Mouse (Mus musculus): ENCODE data around the gene Rbl1. TPM values are rescaled to one million over a fixed set of nuclear protein-coding genes. Genes with fewer than 3 reads are reported as not detected.
"Not testable (repeated sequence)": the region's sequence is repeated elsewhere in the genome, so short reads cannot be mapped to it uniquely, and the experiment has no call there.

Gene Rbl1
- polyA plus RNA-seq (2015; fragmentation: Nextera tagmentation; extraction: Ambion mirVana): 30.9 and 32.0 TPM in 2 replicates

- peak; percentile 89 for ATAC-seq (ENCODE audit: borderline replicate concordance, extremely low read depth, low FRiP score, low TSS enrichment)
- Histone ChIP-seq H3K36me3 (0 out of 2 replicates have a peak, but pooled peaks cover 4% of the 10 kb centered on the region), H3K4me2 (peak within 1 kb of the TSS; percentile 79), H3K4me1 (peaks cover 19% of the 10 kb centered on the region), H3K27me3 (no peaks in the 10 kb centered on the region), H3K4me3 (peak within 1 kb of the TSS; percentile 67), H3K9ac (peak within 1 kb of the TSS; percentile 89), H3K9me3 (no peaks in the 10 kb centered on the region), H3K27ac (peak within 1 kb of the TSS; percentile 98)
- WGBS: under 1% methylated on average over 72 of the region's 73 CpGs
These were observed at the start of gene Rbl1 for GRCm38 (mm10) chr2:157204366-157205218. Gene Rbl1, minus strand, starts transcription at chr2:157204534.

DNA sequence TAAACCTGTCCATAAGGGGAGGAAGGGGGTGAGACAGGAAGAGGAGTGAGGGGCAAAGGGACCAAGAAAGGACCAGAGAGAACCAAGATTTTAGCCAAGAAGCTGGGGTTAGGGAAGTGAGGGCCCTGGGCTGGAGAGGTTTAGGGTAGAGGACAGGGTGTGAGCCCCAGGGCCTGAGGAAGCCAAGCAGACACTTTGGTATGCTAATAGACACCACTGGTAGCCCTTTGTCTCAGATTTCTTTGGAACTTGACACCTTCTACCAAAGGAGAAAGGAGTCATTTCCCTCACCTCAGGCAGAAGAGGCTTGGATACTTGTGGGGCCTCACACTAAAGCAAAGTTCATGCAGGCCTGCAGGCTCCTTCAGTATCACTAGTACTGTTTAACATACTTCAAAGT lies 43.8 kb upstream of the Rbl1 start:
- no peaks in the 10 kb centered on the region for H3K4me1 ChIP-seq
- no peak for ATAC-seq (ENCODE audit: borderline replicate concordance, extremely low read depth, low FRiP score, low TSS enrichment)
- no peak overlapping the region for H3K9ac ChIP-seq

GRCm38 (mm10) chr2:157245603-157246002 lies 41.3 kb upstream of the Rbl1 start:
- no peak for ATAC-seq (ENCODE audit: borderline replicate concordance, extremely low read depth, low FRiP score, low TSS enrichment)
- Histone ChIP-seq H3K36me3 (no peaks in the 10 kb centered on the region), H3K9me3 (no peaks in the 10 kb centered on the region), H3K27me3 (no peaks in the 10 kb centered on the region), H3K4me1 (no peaks in the 10 kb centered on the region), H3K9ac (no peak overlapping the region), H3K4me2 (no peak overlapping the region), H3K4me3 (no peak overlapping the region), H3K27ac (no peak overlapping the region)
- 74% methylated on average over 2 of the region's 2 CpGs for WGBS

More for the DNA sequence above, 43.8 kb upstream of the Rbl1 start:
- Histone ChIP-seq H3K27me3 (no peaks in the 10 kb centered on the region), H3K4me3 (no peak overlapping the region), H3K36me3 (no peaks in the 10 kb centered on the region), H3K9me3 (no peaks in the 10 kb centered on the region), H3K4me2 (no peak overlapping the region), H3K27ac (no peak overlapping the region)

GRCm38 (mm10) chr2:157245001-157245400 lies 40.7 kb upstream of the Rbl1 start:
- WGBS: 25% methylated on average over 5 of the region's 5 CpGs
- no peaks in the 10 kb centered on the region for H3K36me3 ChIP-seq
- H3K4me3 ChIP-seq: no peak overlapping the region
- no peak overlapping the region for H3K4me2 ChIP-seq
- H3K27me3 ChIP-seq: no peaks in the 10 kb centered on the region
- no peak for ATAC-seq (ENCODE audit: borderline replicate concordance, extremely low read depth, low FRiP score, low TSS enrichment)
- no peak overlapping the region for H3K27ac ChIP-seq
- no peak overlapping the region for H3K9ac ChIP-seq
- no peaks in the 10 kb centered on the region for H3K4me1 ChIP-seq
- H3K9me3 ChIP-seq: no peaks in the 10 kb centered on the region

GRCm38 (mm10) chr2:157235946-157236345 lies 31.6 kb upstream of the Rbl1 start:
- H3K4me2 ChIP-seq: no peak overlapping the region
- no peak overlapping the region for H3K27ac ChIP-seq
- H3K4me1 ChIP-seq: no peaks in the 10 kb centered on the region
- no peak overlapping the region for H3K4me3 ChIP-seq
- WGBS: 93% methylated on average over 8 of the region's 8 CpGs
- no peaks in the 10 kb centered on the region for H3K36me3 ChIP-seq
- no peaks in the 10 kb centered on the region for H3K9me3 ChIP-seq
- H3K9ac ChIP-seq: no peak overlapping the region
- H3K27me3 ChIP-seq: no peaks in the 10 kb centered on the region
- ATAC-seq (ENCODE audit: borderline replicate concordance, extremely low read depth, low FRiP score, low TSS enrichment): no peak

DNA sequence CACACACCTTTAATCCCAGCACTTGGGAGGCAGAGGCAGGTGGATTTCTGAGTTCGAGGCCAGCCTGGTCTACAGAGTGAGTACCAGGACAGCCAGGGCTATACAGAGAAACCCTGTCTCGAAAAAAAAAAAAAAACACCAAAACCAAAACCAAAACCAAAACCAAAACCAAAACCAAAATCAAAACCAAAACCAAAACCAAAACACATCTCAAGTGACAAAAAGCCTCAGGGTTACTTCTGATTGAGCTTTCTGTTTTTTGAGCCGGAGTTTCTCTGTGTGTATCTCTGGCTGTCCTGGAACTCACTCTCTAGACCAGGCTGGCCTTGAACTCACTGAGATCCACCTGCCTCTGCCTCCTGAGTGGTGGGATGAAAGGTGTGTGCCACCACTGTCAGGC lies 17.6 kb upstream of the Rbl1 start:
- not testable (repeated sequence) for H3K4me1 ChIP-seq; H3K9me3 ChIP-seq; H3K27ac ChIP-seq; H3K9ac ChIP-seq; H3K27me3 ChIP-seq; H3K4me2 ChIP-seq; ATAC-seq (ENCODE audit: borderline replicate concordance, extremely low read depth, low FRiP score, low TSS enrichment); H3K4me3 ChIP-seq; H3K36me3 ChIP-seq
- 76% methylated on average over 3 of the region's 3 CpGs for WGBS

GRCm38 (mm10) chr2:157220108-157220507 lies 15.8 kb upstream of the Rbl1 start:
- Histone ChIP-seq H3K9ac (no peak overlapping the region), H3K27me3 (no peaks in the 10 kb centered on the region), H3K4me3 (no peak overlapping the region), H3K27ac (no peak overlapping the region), H3K4me2 (no peak overlapping the region), H3K9me3 (no peaks in the 10 kb centered on the region), H3K4me1 (no peaks in the 10 kb centered on the region), H3K36me3 (no peaks in the 10 kb centered on the region)
- no peak for ATAC-seq (ENCODE audit: borderline replicate concordance, extremely low read depth, low FRiP score, low TSS enrichment)
- 75% methylated on average over 6 of the region's 6 CpGs for WGBS

DNA sequence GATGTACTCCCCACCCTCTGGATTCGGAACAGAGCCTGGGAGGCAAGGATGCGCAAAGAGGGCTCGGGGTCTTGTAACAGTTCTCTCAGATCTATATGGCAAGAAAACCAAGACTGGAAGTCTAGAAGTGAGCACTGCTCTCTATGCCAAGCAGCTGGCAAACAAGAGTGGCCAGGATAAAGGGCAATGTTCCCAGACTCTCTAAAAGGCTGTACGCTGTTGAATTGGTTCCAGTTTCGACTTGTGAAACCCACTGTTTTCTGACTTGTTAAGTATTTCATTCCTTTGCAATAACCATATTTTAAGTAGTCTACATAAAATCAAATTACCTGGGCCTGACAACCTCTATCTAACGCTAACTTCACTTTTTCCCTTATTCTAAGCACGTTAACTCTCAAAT lies 7.4 kb upstream of the Rbl1 start:
- Histone ChIP-seq H3K4me2 (no peak overlapping the region), H3K4me3 (no peak overlapping the region), H3K9me3 (no peaks in the 10 kb centered on the region), H3K4me1 (no peaks in the 10 kb centered on the region), H3K36me3 (no peaks in the 10 kb centered on the region), H3K9ac (no peak overlapping the region), H3K27me3 (no peaks in the 10 kb centered on the region), H3K27ac (no peak overlapping the region)
- WGBS: 93% methylated on average over 7 of the region's 7 CpGs
- no peak for ATAC-seq (ENCODE audit: borderline replicate concordance, extremely low read depth, low FRiP score, low TSS enrichment)

DNA sequence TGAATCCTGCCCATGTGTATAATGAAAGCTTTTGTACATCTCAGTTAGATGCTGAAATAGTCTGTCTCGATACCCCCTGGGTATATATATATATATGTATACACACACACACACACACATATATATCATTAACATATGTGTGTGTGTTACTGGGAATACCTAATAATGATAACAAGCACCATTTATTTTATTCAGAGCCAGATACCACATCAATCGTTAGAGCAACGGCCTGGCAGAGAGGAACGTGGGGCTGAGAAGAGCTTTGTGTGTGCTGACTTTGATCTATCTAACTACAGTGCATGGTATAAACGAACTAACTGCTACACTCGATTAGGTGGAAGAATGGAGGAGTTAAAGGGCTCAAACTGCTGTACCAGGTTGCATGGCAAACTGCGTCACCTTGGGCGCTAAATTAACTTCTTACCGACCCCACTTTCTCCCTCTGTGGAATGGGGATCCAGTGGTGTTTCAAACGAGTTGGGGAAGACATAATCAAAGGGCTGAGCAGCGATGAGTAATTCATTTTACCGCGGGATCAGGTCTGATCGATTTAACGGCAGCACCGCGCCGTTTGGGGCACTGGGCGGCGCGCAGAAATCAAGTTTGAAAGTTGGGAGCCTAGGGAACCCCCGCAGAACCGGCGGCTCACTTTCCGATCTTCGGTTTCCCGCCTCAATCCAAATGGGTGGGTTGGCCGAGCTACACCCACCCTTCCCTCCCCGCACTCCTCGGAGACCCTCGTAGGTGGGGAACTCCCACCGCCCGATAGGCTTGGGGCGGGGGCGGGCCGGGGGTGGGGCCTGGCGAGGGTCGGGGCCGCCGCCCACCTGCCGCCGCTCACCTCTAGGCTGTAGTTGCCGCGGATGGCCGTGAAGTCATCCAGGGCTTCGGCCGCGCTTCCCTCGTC lies 622 bp downstream of the Rbl1 start:
- Histone ChIP-seq H3K4me1 (peaks cover 19% of the 10 kb centered on the region), H3K9ac (peak overlapping the region; percentile 89), H3K4me3 (peak overlapping the region; percentile 67), H3K27ac (peak overlapping the region; percentile 98), H3K36me3 (peaks cover 11% of the 10 kb centered on the region), H3K4me2 (peak overlapping the region; percentile 79), H3K27me3 (no peaks in the 10 kb centered on the region), H3K9me3 (no peaks in the 10 kb centered on the region)
- 1% methylated on average over 49 of the region's 49 CpGs for WGBS
- ATAC-seq (ENCODE audit: borderline replicate concordance, extremely low read depth, low FRiP score, low TSS enrichment): peak; percentile 90

DNA sequence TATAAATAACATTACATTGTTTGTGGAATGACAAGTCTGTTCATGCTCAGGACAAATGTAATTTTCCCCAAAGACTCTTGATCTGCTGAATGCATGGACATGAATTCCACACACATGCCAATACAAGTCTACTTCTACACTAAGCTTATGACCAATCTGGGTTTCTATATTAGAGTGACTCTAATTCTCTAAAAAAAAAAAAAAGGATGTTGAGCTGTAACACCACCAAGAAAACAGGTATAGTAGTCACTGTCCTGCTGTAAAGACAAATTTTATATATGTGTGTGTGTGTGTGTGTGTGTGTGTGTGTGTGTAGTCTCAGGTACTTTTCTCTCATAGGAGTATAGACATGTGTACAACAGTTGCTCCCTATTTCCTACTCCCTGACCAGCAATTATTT lies 1.3 kb downstream of the Rbl1 start:
- no peaks in the 10 kb centered on the region for H3K27me3 ChIP-seq
- peaks cover 15% of the 10 kb centered on the region for H3K36me3 ChIP-seq
- peak overlapping the region; percentile 89; the same call in 1 of the 2 replicates for H3K9ac ChIP-seq
- ATAC-seq (ENCODE audit: borderline replicate concordance, extremely low read depth, low FRiP score, low TSS enrichment): no peak
- peak overlapping the region; percentile 67 for H3K4me3 ChIP-seq
- no peaks in the 10 kb centered on the region for H3K9me3 ChIP-seq
- peak overlapping the region; percentile 79 for H3K4me2 ChIP-seq
- H3K4me1 ChIP-seq: peaks cover 19% of the 10 kb centered on the region
- H3K27ac ChIP-seq: no peak overlapping the region

DNA sequence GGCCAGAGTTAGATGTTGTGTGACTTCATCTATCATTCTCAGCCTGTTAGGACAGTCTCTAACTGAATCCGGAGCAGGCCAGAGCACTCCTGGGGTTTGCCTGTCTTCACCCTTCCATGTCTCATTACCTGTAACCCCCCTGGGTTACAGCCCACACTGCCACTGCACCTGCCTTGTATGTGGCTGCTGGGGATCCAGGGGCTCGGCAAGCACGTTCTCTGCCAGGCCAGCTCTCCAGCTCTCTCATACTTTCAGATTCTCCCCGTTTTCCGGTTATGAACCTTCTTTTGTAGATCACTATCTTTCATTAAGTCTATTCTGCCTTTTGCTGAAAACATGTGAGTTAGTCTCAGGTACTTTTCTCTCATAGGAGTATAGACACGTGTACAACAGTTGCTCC lies 2.0 kb downstream of the Rbl1 start:
- WGBS: 73% methylated on average over 6 of the region's 6 CpGs
- peak overlapping the region; percentile 34; the same call in 1 of the 2 replicates for H3K9ac ChIP-seq
- ATAC-seq (ENCODE audit: borderline replicate concordance, extremely low read depth, low FRiP score, low TSS enrichment): no peak
- peaks cover 19% of the 10 kb centered on the region for H3K36me3 ChIP-seq
- H3K9me3 ChIP-seq: no peaks in the 10 kb centered on the region
- no peak overlapping the region for H3K4me3 ChIP-seq
- peaks cover 19% of the 10 kb centered on the region for H3K4me1 ChIP-seq
- H3K27ac ChIP-seq: no peak overlapping the region
- no peaks in the 10 kb centered on the region for H3K27me3 ChIP-seq
- H3K4me2 ChIP-seq: no peak overlapping the region
